13 mouse cellular contexts compared by ENCODE assay signal in the genomic region with DNA sequence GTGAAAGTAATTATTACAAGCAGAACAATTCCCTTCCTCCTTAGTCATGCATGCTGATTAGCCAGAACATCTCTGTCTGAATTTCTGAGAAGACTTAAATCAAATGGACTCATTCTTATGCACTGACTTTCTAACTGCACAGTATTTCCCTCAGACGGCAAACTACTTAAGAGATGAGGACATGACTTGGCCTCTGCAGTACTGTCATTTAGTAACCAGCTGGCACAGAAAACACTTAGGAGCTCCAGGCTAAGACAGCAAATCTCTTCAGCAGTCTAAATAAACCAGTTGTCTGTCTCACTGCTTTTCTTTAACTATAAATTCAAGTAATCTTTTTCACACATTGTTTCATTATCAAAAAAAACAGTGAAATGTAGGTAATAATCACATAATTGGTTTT. TPM values are rescaled to one million over a fixed set of nuclear protein-coding genes. Genes with fewer than 3 reads are reported as not detected.
DNase-seq lines count a peak whose midpoint lies in the region; TF ChIP-seq lines count a peak whose summit lies in the region.
"Had no signal": no experiment of that assay in that cellular context is flagged by ENCODE, and none has a peak within 500 bp of the region (broad histone marks: within the 10 kb centered on the region; RNA-seq: fewer than 3 reads in every experiment).

No protein-coding gene starts in this region.

- intact Hi-C loops in heart, postnatal 25 days (cut with DNase I) = no loop called here
- intact Hi-C loops in left cerebral cortex, postnatal 36 days (cut with DNase I) = no loop called here

- no peak for TF ChIP-seq CTCF in brain, embryonic 14.5 days (IDR thresholded peaks at IDR 0.05; ENCODE audit: borderline replicate concordance, extremely low read depth, insufficient read depth, insufficient read length)

- DNase-seq in heart, adult 8-10 months (ENCODE audit: low spot score) = peak; percentile 3
- DNase-seq in heart, postnatal 25 days (ENCODE audit: low spot score) = no peak
- DNase-seq in kidney, adult 9 months = peak; percentile 50
- DNase-seq in kidney, postnatal 10 days = no peak
- peak; percentile 4 for DNase-seq in A20 (ENCODE audit: low read depth, low spot score)
- DNase-seq in brain, embryonic 14.5 days (ENCODE audit: low read depth) = peak; percentile 3
- no peak for DNase-seq in left cerebral cortex, postnatal 36 days (ENCODE audit: low spot score in 2 of 2)
- no peak for DNase-seq in adrenal gland, postnatal 14 days
- DNase-seq: adrenal gland, postnatal 25 days; cerebellum, adult 9-10 months; gastrocnemius, postnatal 36 days; thymus, postnatal 25 days had no signal

- no peak for TF ChIP-seq POLR2A in brain, embryonic 14.5 days (IDR thresholded peaks at IDR 0.05; ENCODE audit: borderline replicate concordance, extremely low read depth, insufficient read depth, insufficient read length, poor library complexity, severe bottlenecking)

RNA-seq across cellular contexts. Expression of a gene that starts 36.0 kb away (rescaled TPM):
- total RNA-seq in heart, adult 8-10 months (2022) = 10 to 100 TPM in 1 of 4 experiments, 1 to 10 TPM in 3; 6.8 to 13.3 (median 8.9) TPM
- 10 to 100 TPM in 1 of 2 experiments, 1 to 10 TPM in 1; 9.8 to 12.0 TPM for total RNA-seq in heart, postnatal 25 days (2021)
- 4.2 and 4.3 TPM in 2 replicates for polyA plus RNA-seq in brain, embryonic 14.5 days (2012; rRNA removed)
- 1 to 10 TPM; 3.7 to 5.1 TPM for total RNA-seq in left cerebral cortex, postnatal 36 days (2021)
- total RNA-seq in adrenal gland, postnatal 14 days (2021) = 4.6 and 6.3 TPM in 2 replicates
- total RNA-seq: monocyte, adult 5-6 weeks had no signal

Comparison
In these comparisons a context has a peak if more than half of its experiments do, and no peak if none do; other contexts are left out.
1. DNase-seq: peak in heart, adult 8-10 months (single experiment), kidney, adult 9 months (single experiment), A20 (single experiment) and brain, embryonic 14.5 days (single experiment); none in heart, postnatal 25 days (single experiment), kidney, postnatal 10 days (single experiment), left cerebral cortex, postnatal 36 days (0 of 2) and adrenal gland, postnatal 14 days (single experiment).